14 mouse cellular contexts compared by ENCODE assay signal in genomic region chr5:100476328-100476727, GRCm38 (mm10). TPM values are rescaled to one million over a fixed set of nuclear protein-coding genes. Genes with fewer than 3 reads are reported as not detected.
A peak's percentile ranks its signal among the peaks of the same experiment; 100 is the strongest.
DNase-seq lines count a peak whose midpoint lies in the region; ATAC-seq and TF ChIP-seq lines count a peak whose summit lies in the region.
"Had no signal": no experiment of that assay in that cellular context is flagged by ENCODE, and none has a peak within 500 bp of the region (broad histone marks: within the 10 kb centered on the region; RNA-seq: fewer than 3 reads in every experiment).

No protein-coding gene starts in this region.

- H3K4me2 ChIP-seq in stomach, postnatal 0 days (replicated peaks; ENCODE audit: low read depth): no peak overlapping the region
- no peak overlapping the region for H3K4me2 ChIP-seq in forebrain, embryonic 16.5 days (ENCODE audit: low read length)
- H3K4me2 ChIP-seq in kidney, embryonic 14.5 days (replicated peaks; ENCODE audit: low read depth, low read length): no peak overlapping the region
- H3K4me2 ChIP-seq: kidney, embryonic 15.5 days; neural tube, embryonic 13.5 days had no signal

- TF ChIP-seq CTCF in kidney, adult 2 months (conservative IDR thresholded peaks at IDR 0.05; ENCODE audit: insufficient read depth, insufficient read length, low read depth, low read length): peak; percentile 27; the same call in 1 of the 2 replicates
- no peak for TF ChIP-seq CTCF in thymus, adult 2 months (IDR thresholded peaks at IDR 0.05; ENCODE audit: borderline replicate concordance, control insufficient read depth, extremely low read depth, insufficient read depth, low read length, poor library complexity)
- no peak for TF ChIP-seq CTCF in brain, embryonic 14.5 days (IDR thresholded peaks at IDR 0.05; ENCODE audit: borderline replicate concordance, extremely low read depth, insufficient read depth, insufficient read length)
- TF ChIP-seq CTCF in stomach, postnatal 0 days (IDR thresholded peaks at IDR 0.05; ENCODE audit: low read depth): peak; percentile 40

- no peaks in the 10 kb centered on the region for H3K4me1 ChIP-seq in kidney, adult 2 months (ENCODE audit: control insufficient read depth, insufficient read depth, low read length)
- H3K4me1 ChIP-seq in thymus, adult 2 months (replicated peaks; ENCODE audit: control insufficient read depth, insufficient read depth, low read length): no peaks in the 10 kb centered on the region; the same call in 1 of the 2 replicates
- H3K4me1 ChIP-seq in stomach, postnatal 0 days (replicated peaks; ENCODE audit: control insufficient read depth, insufficient read depth): no peaks in the 10 kb centered on the region
- H3K4me1 ChIP-seq in forebrain, embryonic 16.5 days (replicated peaks; ENCODE audit: control insufficient read depth, insufficient read depth, low read length): no peaks in the 10 kb centered on the region
- H3K4me1 ChIP-seq in kidney, embryonic 14.5 days (ENCODE audit: control insufficient read depth, insufficient read depth, low read length): no peaks in the 10 kb centered on the region
- H3K4me1 ChIP-seq: kidney, embryonic 15.5 days; limb, embryonic 10.5 days; neural tube, embryonic 13.5 days had no signal

- no peak for DNase-seq in kidney, adult 2 months
- no peak for DNase-seq in kidney, postnatal 14 days
- peak; percentile 27 for DNase-seq in thymus, postnatal 14 days
- no peak for DNase-seq in thymus, adult 2 months
- peak; percentile 2 for DNase-seq in brain, embryonic 14.5 days (ENCODE audit: low read depth)
- no peak for DNase-seq in stomach, postnatal 0 days (ENCODE audit: low spot score)
- DNase-seq: cerebellum, adult 9-11 months; lung, adult 2 months; midbrain, embryonic 14.5 days had no signal

- WGBS in kidney, adult 2 months: 71% methylated on average over 3 of the region's 3 CpGs
- 40% methylated on average over 3 of the region's 3 CpGs for WGBS in thymus, adult 2 months
- WGBS in stomach, postnatal 0 days: 77% methylated on average over 3 of the region's 3 CpGs
- WGBS in forebrain, embryonic 16.5 days: 88% methylated on average over 3 of the region's 3 CpGs
- 86% methylated on average over 3 of the region's 3 CpGs for whole genome bisulfite sequencing in kidney, embryonic 14.5 days

- H3K36me3 ChIP-seq in kidney, adult 2 months (ENCODE audit: control insufficient read depth, insufficient read depth, low read length): no peaks in the 10 kb centered on the region; the same call in 1 of the 2 replicates
- peaks cover 15% of the 10 kb centered on the region for H3K36me3 ChIP-seq in thymus, adult 2 months (ENCODE audit: control insufficient read depth, insufficient read depth, low read length)
- H3K36me3 ChIP-seq in stomach, postnatal 0 days (ENCODE audit: control insufficient read depth, insufficient read depth, low read length): peaks cover 3% of the 10 kb centered on the region; the same call in 1 of the 2 replicates
- peaks cover 2% of the 10 kb centered on the region; the same call in 1 of the 2 replicates for H3K36me3 ChIP-seq in forebrain, embryonic 16.5 days (ENCODE audit: control insufficient read depth, insufficient read depth)
- peaks cover 20% of the 10 kb centered on the region for H3K36me3 ChIP-seq in kidney, embryonic 14.5 days (ENCODE audit: control insufficient read depth, insufficient read depth, low read length)

- no peaks in the 10 kb centered on the region for H3K9me3 ChIP-seq in stomach, postnatal 0 days (ENCODE audit: control insufficient read depth, low read length)
- H3K9me3 ChIP-seq in forebrain, embryonic 16.5 days (ENCODE audit: control insufficient read depth, low read length): no peaks in the 10 kb centered on the region
- no peaks in the 10 kb centered on the region for H3K9me3 ChIP-seq in kidney, embryonic 14.5 days (ENCODE audit: control insufficient read depth, low read length)
- H3K9me3 ChIP-seq: kidney, embryonic 15.5 days; limb, embryonic 10.5 days; neural tube, embryonic 13.5 days had no signal

- TF ChIP-seq EP300 in stomach, postnatal 0 days (optimal IDR thresholded peaks at IDR 0.05): no peak

- no peak overlapping the region for H3K9ac ChIP-seq in stomach, postnatal 0 days (ENCODE audit: low read length)
- no peak overlapping the region for H3K9ac ChIP-seq in forebrain, embryonic 16.5 days (replicated peaks; ENCODE audit: low read depth, low read length)
- no peak overlapping the region for H3K9ac ChIP-seq in kidney, embryonic 14.5 days (ENCODE audit: low read depth, low read length)
- H3K9ac ChIP-seq: kidney, embryonic 15.5 days; neural tube, embryonic 13.5 days had no signal

- H3K27me3 ChIP-seq in kidney, adult 2 months (replicated peaks; ENCODE audit: control insufficient read depth, insufficient read depth, low read length): no peaks in the 10 kb centered on the region
- no peaks in the 10 kb centered on the region for H3K27me3 ChIP-seq in thymus, adult 2 months (ENCODE audit: control insufficient read depth, insufficient read depth, low read length)
- H3K27me3 ChIP-seq in stomach, postnatal 0 days (ENCODE audit: control insufficient read depth, insufficient read depth, low read length): no peaks in the 10 kb centered on the region
- no peaks in the 10 kb centered on the region for H3K27me3 ChIP-seq in forebrain, embryonic 16.5 days (replicated peaks; ENCODE audit: control insufficient read depth, insufficient read depth, low read length)
- no peaks in the 10 kb centered on the region for H3K27me3 ChIP-seq in kidney, embryonic 14.5 days (ENCODE audit: control insufficient read depth, insufficient read depth, low read length)
- H3K27me3 ChIP-seq: kidney, embryonic 15.5 days; neural tube, embryonic 13.5 days had no signal

- no peak overlapping the region for H3K27ac ChIP-seq in kidney, adult 2 months (ENCODE audit: insufficient read depth, low read depth, low read length)
- no peak overlapping the region for H3K27ac ChIP-seq in thymus, adult 2 months (ENCODE audit: control insufficient read depth, insufficient read depth, low read length)
- H3K27ac ChIP-seq in stomach, postnatal 0 days (replicated peaks): no peak overlapping the region
- no peak overlapping the region for H3K27ac ChIP-seq in forebrain, embryonic 16.5 days (ENCODE audit: low read length)
- no peak overlapping the region for H3K27ac ChIP-seq in kidney, embryonic 14.5 days (ENCODE audit: low read depth, low read length)
- H3K27ac ChIP-seq: kidney, embryonic 15.5 days; limb, embryonic 10.5 days; neural tube, embryonic 13.5 days had no signal

- no peak for ATAC-seq in stomach, postnatal 0 days (ENCODE audit: low FRiP score, low TSS enrichment)
- ATAC-seq in forebrain, embryonic 16.5 days: no peak
- ATAC-seq in kidney, embryonic 14.5 days (ENCODE audit: low FRiP score, low TSS enrichment): no peak

- TF ChIP-seq POLR2A in kidney, adult 2 months (IDR thresholded peaks at IDR 0.05; ENCODE audit: low read depth, low read length): no peak
- TF ChIP-seq POLR2A in thymus, adult 2 months (IDR thresholded peaks at IDR 0.05; ENCODE audit: control insufficient read depth, extremely low read depth, insufficient read depth, low read length, poor library complexity): no peak
- no peak for TF ChIP-seq POLR2A in brain, embryonic 14.5 days (IDR thresholded peaks at IDR 0.05; ENCODE audit: borderline replicate concordance, extremely low read depth, insufficient read depth, insufficient read length, poor library complexity, severe bottlenecking)

- no peak overlapping the region for H3K4me3 ChIP-seq in kidney, adult 2 months (ENCODE audit: insufficient read depth, low read depth, low read length)
- H3K4me3 ChIP-seq in thymus, adult 2 months (ENCODE audit: control insufficient read depth, insufficient read depth, low read length): no peak overlapping the region
- H3K4me3 ChIP-seq in stomach, postnatal 0 days (ENCODE audit: low read depth, low read length): no peak overlapping the region
- H3K4me3 ChIP-seq in forebrain, embryonic 16.5 days (replicated peaks; ENCODE audit: low read length): no peak overlapping the region
- no peak overlapping the region for H3K4me3 ChIP-seq in kidney, embryonic 14.5 days (ENCODE audit: low read length)
- H3K4me3 ChIP-seq: kidney, embryonic 15.5 days; limb, embryonic 10.5 days; neural tube, embryonic 13.5 days had no signal

RNA-seq across cellular contexts. Expression of gene Lin54, which starts 24.1 kb away (rescaled TPM):
- polyA plus RNA-seq in kidney, adult 2 months (2012; rRNA removed): 6.2 and 6.4 TPM in 2 replicates
- 12.7 and 15.6 TPM in 2 replicates for polyA plus RNA-seq in thymus, adult 2 months (2012; rRNA removed)
- polyA plus RNA-seq in brain, embryonic 14.5 days (2012; rRNA removed): 8.6 and 9.4 TPM in 2 replicates
- polyA plus RNA-seq in stomach, postnatal 0 days (2015; fragmentation: Nextera tagmentation; extraction: Ambion mirVana): 5.9 TPM in 2 replicates
- 9.4 and 11.0 TPM in 2 replicates for polyA plus RNA-seq in forebrain, embryonic 16.5 days (2015; fragmentation: Nextera tagmentation; extraction: Ambion mirVana)
- 12.1 and 16.8 TPM in 2 replicates for polyA plus RNA-seq in kidney, embryonic 14.5 days (2014; fragmentation: Nextera tagmentation; extraction: Ambion mirVana)

RNA-seq across cellular contexts. Expression of gene Cops4, which starts 41.8 kb away (rescaled TPM):
- polyA plus RNA-seq in kidney, adult 2 months (2012; rRNA removed): 25.4 and 29.8 TPM in 2 replicates
- polyA plus RNA-seq in thymus, adult 2 months (2012; rRNA removed): 24.8 and 26.7 TPM in 2 replicates
- 72.4 and 87.0 TPM in 2 replicates for polyA plus RNA-seq in brain, embryonic 14.5 days (2012; rRNA removed)
- 106 and 107 TPM in 2 replicates for polyA plus RNA-seq in stomach, postnatal 0 days (2015; fragmentation: Nextera tagmentation; extraction: Ambion mirVana)
- 191 and 196 TPM in 2 replicates for polyA plus RNA-seq in forebrain, embryonic 16.5 days (2015; fragmentation: Nextera tagmentation; extraction: Ambion mirVana)
- 199 and 212 TPM in 2 replicates for polyA plus RNA-seq in kidney, embryonic 14.5 days (2014; fragmentation: Nextera tagmentation; extraction: Ambion mirVana)

Comparison
In these comparisons a context has a peak if more than half of its experiments do, and no peak if none do; other contexts are left out.
1. DNase-seq: peak in thymus, postnatal 14 days (single experiment) and brain, embryonic 14.5 days (single experiment); none in kidney, adult 2 months (single experiment), kidney, postnatal 14 days (single experiment), thymus, adult 2 months (single experiment) and stomach, postnatal 0 days (single experiment).
2. CTCF ChIP-seq: peak in kidney, adult 2 months (single experiment) and stomach, postnatal 0 days (single experiment); none in thymus, adult 2 months (single experiment) and brain, embryonic 14.5 days (single experiment).